Mouse (Mus musculus) liver, adult 2 months (tissue): ENCODE measurements around the gene Tm6sf1.

Experiments
- CTCF ChIP-seq: fragments of 200-500 bp; IDR thresholded peaks from 2 replicates; pipeline ENCODE4 v1.5.1; 2011; ENCODE audit warnings: low read depth, low read length, control low read depth
- POLR2A ChIP-seq: fragments of 200-500 bp; IDR thresholded peaks from 2 replicates; pipeline ENCODE4 v1.6.1; 2011; ENCODE audit warnings: low read length, control low read depth; ENCODE audit not compliant: insufficient read depth; ENCODE audit errors: extremely low read depth

DNA sequence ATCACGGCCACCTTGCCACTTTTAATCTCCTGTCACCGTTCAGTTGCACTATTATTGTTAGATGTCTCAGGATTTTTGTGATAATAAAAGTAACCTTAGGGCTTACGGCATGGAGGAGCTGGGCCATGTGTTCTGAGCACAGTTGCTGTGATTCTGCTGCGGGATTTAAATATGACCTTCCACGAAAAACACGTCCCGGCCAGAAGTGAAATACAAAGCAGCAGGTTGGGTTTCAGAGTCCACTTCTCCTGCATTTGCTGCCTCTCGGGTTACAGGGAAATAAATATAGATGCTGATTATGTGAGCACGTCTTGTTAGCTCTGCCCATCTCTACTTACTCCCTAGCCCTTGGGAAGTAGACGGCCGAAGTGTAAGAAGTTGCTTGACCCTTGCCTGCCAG, 14.0 kb upstream of the Tm6sf1 start:
- TF ChIP-seq CTCF, result no peak
- no peak for TF ChIP-seq POLR2A
